Mouse (Mus musculus) MEL (cell line): ENCODE data around the gene Rasgrp1. TPM values are rescaled to one million over a fixed set of nuclear protein-coding genes. Genes with fewer than 3 reads are reported as not detected.

Source experiments
- DNase-seq: peaks from one replicate; pipeline ENCODE4 v3.0.0; 2011; ENCODE audit warnings: low read depth, low spot score
- H3K27ac ChIP-seq: 2 replicates; pipeline ENCODE4 v1.5.1; 2012; ENCODE audit warnings: low read depth, mild to moderate bottlenecking, control low read depth, low read length, moderate library complexity; ENCODE audit not compliant: control insufficient read depth
- H3K27me3 ChIP-seq, 2 experiments: fragments of 150-350 bp in 1 of 2; sonication (generic) in 1 of 2; 2 replicates each; pipeline ENCODE4 v1.6.1; 2012; ENCODE audit warnings: low read length in 2 of 2, mild to moderate bottlenecking in 2 of 2, improper control_type of control experiment in 1 of 2, moderate library complexity in 1 of 2; ENCODE audit not compliant: insufficient read depth in 2 of 2, control insufficient read depth in 1 of 2
- H3K36me3 ChIP-seq, 2 experiments: 2 replicates each; pipeline ENCODE4 v1.6.1; 2012 to 2014; ENCODE audit warnings: low read length in 2 of 2, improper control_type of control experiment in 1 of 2, inconsistent platforms in 1 of 2, mild to moderate bottlenecking in 1 of 2; ENCODE audit not compliant: insufficient read depth in 2 of 2, control insufficient read depth in 1 of 2
- H3K4me1 ChIP-seq, 2 experiments: fragments of 150-350 bp in 1 of 2; sonication (generic) in 1 of 2; 2 replicates each; pipeline ENCODE4 v1.6.1; 2012; ENCODE audit warnings: low read length in 2 of 2, improper control_type of control experiment in 1 of 2, mild to moderate bottlenecking in 1 of 2; ENCODE audit not compliant: insufficient read depth in 2 of 2, control insufficient read depth in 1 of 2
- H3K4me3 ChIP-seq, 2 experiments: fragments of 150-350 bp in 1 of 2; sonication (generic) in 1 of 2; 2 replicates each; pipeline ENCODE4 v1.5.1; 2012; ENCODE audit warnings: low read depth in 2 of 2, low read length in 2 of 2, mild to moderate bottlenecking in 2 of 2, moderate library complexity in 2 of 2, control low read depth in 1 of 2, improper control_type of control experiment in 1 of 2; ENCODE audit not compliant: control insufficient read depth in 1 of 2, insufficient read depth in 1 of 2
- H3K79me2 ChIP-seq: 2 replicates; pipeline ENCODE4 v1.6.1; 2012; ENCODE audit warnings: mild to moderate bottlenecking, low read length, moderate library complexity; ENCODE audit not compliant: control insufficient read depth, poor library complexity, insufficient read depth
- H3K9ac ChIP-seq: 2 replicates; pipeline ENCODE4 v1.6.1; 2012; ENCODE audit warnings: low read depth, mild to moderate bottlenecking, control low read depth, low read length, moderate library complexity; ENCODE audit not compliant: control insufficient read depth, poor library complexity, severe bottlenecking
- H3K9me3 ChIP-seq: fragments of 150-350 bp; sonication (generic); replicated peaks from 2 replicates; pipeline ENCODE4 v1.6.1; 2012; ENCODE audit warnings: mild to moderate bottlenecking, low read length, improper control_type of control experiment, moderate library complexity; ENCODE audit not compliant: insufficient read depth
- BHLHE40 ChIP-seq: IDR thresholded peaks from 2 replicates; pipeline ENCODE4 v1.6.1; 2012; ENCODE audit warnings: low read depth, mild to moderate bottlenecking, inconsistent platforms, low read length, improper control_type of control experiment, borderline replicate concordance
- CHD2 ChIP-seq: IDR thresholded peaks from 2 replicates; pipeline ENCODE4 v1.6.1; 2011; ENCODE audit warnings: low read length, improper control_type of control experiment
- ETS1 ChIP-seq: IDR thresholded peaks from 2 replicates; pipeline ENCODE4 v1.6.1; 2012; ENCODE audit warnings: low read depth, mild to moderate bottlenecking, inconsistent platforms, low read length, improper control_type of control experiment, moderate library complexity
- GABPA ChIP-seq: IDR thresholded peaks from 2 replicates; pipeline ENCODE4 v1.6.1; 2012; ENCODE audit warnings: low read depth, mild to moderate bottlenecking, inconsistent platforms, low read length, improper control_type of control experiment, moderate library complexity
- GATA1 ChIP-seq: IDR thresholded peaks from 2 replicates; pipeline ENCODE4 v1.6.1; 2011; ENCODE audit warnings: low read depth, low read length, improper control_type of control experiment
- HCFC1 ChIP-seq: IDR thresholded peaks from 2 replicates; pipeline ENCODE4 v1.6.1; 2012; ENCODE audit warnings: low read depth, mild to moderate bottlenecking, inconsistent platforms, low read length, improper control_type of control experiment, moderate library complexity
- MEF2A ChIP-seq: IDR thresholded peaks from 2 replicates; pipeline ENCODE4 v1.6.1; 2014; ENCODE audit warnings: low read depth, mild to moderate bottlenecking, inconsistent platforms, low read length, improper control_type of control experiment; ENCODE audit not compliant: poor library complexity, insufficient replicate concordance, severe bottlenecking; ENCODE audit errors: extremely low read depth
- MXI1 ChIP-seq: IDR thresholded peaks from 2 replicates; pipeline ENCODE4 v1.6.1; 2011; ENCODE audit warnings: mild to moderate bottlenecking, low read depth, low read length, improper control_type of control experiment
- NRF1 ChIP-seq: IDR thresholded peaks from 2 replicates; pipeline ENCODE4 v1.6.1; 2014; ENCODE audit warnings: low read depth, mild to moderate bottlenecking, inconsistent platforms, low read length, improper control_type of control experiment, moderate library complexity; ENCODE audit not compliant: poor library complexity, insufficient read depth, severe bottlenecking
- POLR2AphosphoS2 ChIP-seq: IDR thresholded peaks from 2 replicates; pipeline ENCODE4 v1.6.1; 2011; ENCODE audit warnings: low read length, improper control_type of control experiment
- RAD21 ChIP-seq: IDR thresholded peaks from 2 replicates; pipeline ENCODE4 v1.6.1; 2011; ENCODE audit warnings: mild to moderate bottlenecking, low read depth, low read length, improper control_type of control experiment
- SMC3 ChIP-seq: IDR thresholded peaks from 2 replicates; pipeline ENCODE4 v1.6.1; 2011; ENCODE audit warnings: low read depth, low read length, improper control_type of control experiment
- TAL1 ChIP-seq: IDR thresholded peaks from 2 replicates; pipeline ENCODE4 v1.6.1; 2012; ENCODE audit warnings: mild to moderate bottlenecking, inconsistent platforms, low read length, moderate library complexity, mixed read lengths
- TBP ChIP-seq: IDR thresholded peaks from 2 replicates; pipeline ENCODE4 v1.8.0; 2011; ENCODE audit warnings: low read depth, low read length, improper control_type of control experiment
- UBTF ChIP-seq: IDR thresholded peaks from 2 replicates; pipeline ENCODE4 v1.6.1; 2012; ENCODE audit warnings: low read depth, mild to moderate bottlenecking, inconsistent platforms, low read length, improper control_type of control experiment, moderate library complexity, borderline replicate concordance; ENCODE audit not compliant: insufficient read depth
- USF2 ChIP-seq, 2 experiments: IDR thresholded peaks; 2 replicates each; pipeline ENCODE4 v1.6.1; 2011 to 2012; ENCODE audit warnings: improper control_type of control experiment in 2 of 2, low read length in 2 of 2, borderline replicate concordance in 1 of 2, inconsistent platforms in 1 of 2, low read depth in 1 of 2, mild to moderate bottlenecking in 1 of 2; ENCODE audit not compliant: insufficient read depth in 1 of 2
- ZMIZ1 ChIP-seq: IDR thresholded peaks from 2 replicates; pipeline ENCODE4 v1.6.1; 2012; ENCODE audit warnings: low read depth, mild to moderate bottlenecking, inconsistent platforms, low read length, improper control_type of control experiment, moderate library complexity
- ZNF384 ChIP-seq: IDR thresholded peaks from 2 replicates; pipeline ENCODE4 v1.6.1; 2012; ENCODE audit warnings: low read depth, mild to moderate bottlenecking, inconsistent platforms, low read length, improper control_type of control experiment
- polyA plus RNA-seq, 2 experiments: library from polyadenylated mRNA; stranded (reverse) in 1 of 2; unstranded in 1 of 2; fragments of >175 nt in 1 of 2; fragments of >200 nt in 1 of 2; gene quantifications; 2 replicates each; pipeline versions ENCODE4 v1.2.1 to v1.2.4; 2012; ENCODE audit warnings: low replicate concordance in 2 of 2, low read depth in 1 of 2; ENCODE audit not compliant: insufficient read length in 2 of 2, insufficient read depth in 1 of 2, missing spikeins in 1 of 2
- total RNA-seq: library from RNA; depleted of rRNA; stranded (reverse); fragments of 300-350 nt; gene quantifications from 2 replicates; pipeline ENCODE4 v1.2.3, GENCODE M21; 2012; rRNA removed

Rasgrp1 gene
- total RNA-seq = not detected in 2 replicates
- polyA plus RNA-seq = not detected

GRCm38 (mm10) chr2:117342547-117343239 lies at the start of gene Rasgrp1:
Gene Rasgrp1, minus strand, starts transcription at chr2:117343001.
- DNase-seq = no peak
- Histone ChIP-seq H3K9ac (no peak within 1 kb of the TSS), H3K27ac (no peak within 1 kb of the TSS), H3K27me3 (no peaks in the 10 kb centered on the region), H3K4me3 (no peak within 1 kb of the TSS), H3K9me3 (no peaks in the 10 kb centered on the region), H3K79me2 (no peaks in the 10 kb centered on the region), H3K36me3 (no peaks in the 10 kb centered on the region), H3K4me1 (no peaks in the 10 kb centered on the region)
- no peak for TF ChIP-seq ETS1
- no peak for TF ChIP-seq ZMIZ1
- TF ChIP-seq GABPA = no peak
- no peak for TF ChIP-seq MXI1
- TF ChIP-seq ZNF384 = no peak
- TF ChIP-seq RAD21 = no peak
- no peak for TF ChIP-seq MEF2A
- TF ChIP-seq TAL1 = no peak
- TF ChIP-seq NRF1 = no peak
- no peak for TF ChIP-seq TBP
- TF ChIP-seq UBTF = no peak
- TF ChIP-seq CHD2 = no peak
- no peak for TF ChIP-seq SMC3
- no peak for TF ChIP-seq USF2 (IDR thresholded peaks at IDR 0.05; ENCODE audit: borderline replicate concordance in 1 of 2, insufficient read depth in 1 of 2, low read depth in 1 of 2, low read length in 2 of 2)
- TF ChIP-seq POLR2AphosphoS2 = no peak
- no peak for TF ChIP-seq BHLHE40
- TF ChIP-seq GATA1 = no peak
- no peak for TF ChIP-seq HCFC1
